Mouse (Mus musculus) heart, adult 2 months (tissue): ENCODE results near the gene Cdh10.

ENCODE experiments used
- CTCF ChIP-seq: fragments of 200-600 bp; IDR thresholded peaks from 2 replicates; pipeline ENCODE4 v1.8.1; 2022; ENCODE audit warnings: antibody characterized with exemption, mild to moderate bottlenecking, moderate library complexity
- EP300 ChIP-seq: fragments of 200-500 bp; IDR thresholded peaks from 2 replicates; pipeline ENCODE4 v1.6.1; 2011; ENCODE audit warnings: low read depth, low read length, control low read depth; ENCODE audit not compliant: insufficient read depth
- POLR2A ChIP-seq: fragments of 200-500 bp; IDR thresholded peaks from 2 replicates; pipeline ENCODE4 v1.6.1; 2011; ENCODE audit warnings: mild to moderate bottlenecking, low read depth, low read length, control low read depth; ENCODE audit not compliant: insufficient read depth

DNA sequence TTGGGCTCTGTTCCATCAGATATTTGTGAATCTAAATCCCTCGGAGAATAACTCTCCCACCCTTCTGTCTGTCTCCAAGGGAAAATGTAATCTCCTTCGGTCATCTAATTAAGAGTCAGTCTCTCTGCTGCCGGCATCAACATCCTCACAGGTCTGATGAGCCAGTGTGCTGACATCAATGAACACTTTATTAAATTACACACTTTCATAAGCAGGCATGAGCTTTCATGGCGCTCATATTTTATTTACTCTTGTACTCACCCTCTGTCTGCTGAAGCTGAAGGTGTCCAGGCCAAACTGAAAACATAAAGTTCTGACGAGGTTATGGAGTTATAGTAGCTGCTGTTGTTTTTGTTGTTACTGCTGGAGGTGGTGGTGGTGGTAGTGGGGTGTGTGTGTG is 62.7 kb downstream of the Cdh10 start:
- TF ChIP-seq CTCF (no peak), EP300 (no peak), POLR2A (no peak)
